Mouse (Mus musculus) limb, embryonic 15.5 days (tissue): Measurements from ENCODE around the gene Mptx2. TPM values are rescaled to one million over a fixed set of nuclear protein-coding genes. Genes with fewer than 3 reads are reported as not detected.
"Not testable (repeated sequence)": the region's sequence is repeated elsewhere in the genome, so short reads cannot be mapped to it uniquely, and the experiment has no call there.

Experiments used
- ATAC-seq: fragments of 200-750 bp; cut with Nextera tagmentation; 2 replicates; pipeline ENCODE4 v1.8.0; 2017; ENCODE audit warnings: low read depth, moderate TSS enrichment; ENCODE audit not compliant: insufficient number of reproducible peaks, low FRiP score, low TSS enrichment
- H3K27ac ChIP-seq: fragments of 300-500 bp; sonication (generic); 2 replicates; pipeline ENCODE4 v1.5.1; 2015; ENCODE audit warnings: moderate library complexity, mild to moderate bottlenecking, inconsistent platforms
- H3K27me3 ChIP-seq: fragments of 300-500 bp; sonication (generic); 2 replicates; pipeline ENCODE4 v1.6.1; 2015; ENCODE audit warnings: inconsistent platforms
- H3K36me3 ChIP-seq: fragments of 300-500 bp; sonication (generic); 2 replicates; pipeline ENCODE4 v1.6.1; 2015; ENCODE audit warnings: inconsistent platforms
- H3K4me1 ChIP-seq: fragments of 300-500 bp; sonication (generic); 2 replicates; pipeline ENCODE4 v1.6.1; 2015; ENCODE audit warnings: inconsistent platforms
- H3K4me2 ChIP-seq: fragments of 300-500 bp; sonication (generic); 2 replicates; pipeline ENCODE4 v1.6.1; 2015; ENCODE audit warnings: mild to moderate bottlenecking, inconsistent platforms
- H3K4me3 ChIP-seq: fragments of 300-500 bp; sonication (generic); 2 replicates; pipeline ENCODE4 v1.5.1; 2015; ENCODE audit warnings: mild to moderate bottlenecking, inconsistent platforms
- H3K9ac ChIP-seq: fragments of 300-500 bp; sonication (generic); 2 replicates; pipeline ENCODE4 v1.6.1; 2015; ENCODE audit warnings: inconsistent platforms
- H3K9me3 ChIP-seq: fragments of 300-500 bp; sonication (generic); 2 replicates; pipeline ENCODE4 v1.6.1; 2016; ENCODE audit warnings: inconsistent platforms
- WGBS: fragments of 180-500 bp; shearing (Covaris S2); methylation state at CpG from one replicate; pipeline ENCODE4 v1.1.7; 2015; 5-methylcytosine and 5-hydroxymethylcytosine counted together
- polyA plus RNA-seq: library from polyadenylated mRNA; unstranded; fragments of >200 nt; fragmentation: Nextera tagmentation; extraction: Ambion mirVana; gene quantifications from 2 replicates; pipeline ENCODE4 v1.2.1, GENCODE M21; 2015

Mptx2 gene
- polyA plus RNA-seq = not detected in 2 replicates

DNA sequence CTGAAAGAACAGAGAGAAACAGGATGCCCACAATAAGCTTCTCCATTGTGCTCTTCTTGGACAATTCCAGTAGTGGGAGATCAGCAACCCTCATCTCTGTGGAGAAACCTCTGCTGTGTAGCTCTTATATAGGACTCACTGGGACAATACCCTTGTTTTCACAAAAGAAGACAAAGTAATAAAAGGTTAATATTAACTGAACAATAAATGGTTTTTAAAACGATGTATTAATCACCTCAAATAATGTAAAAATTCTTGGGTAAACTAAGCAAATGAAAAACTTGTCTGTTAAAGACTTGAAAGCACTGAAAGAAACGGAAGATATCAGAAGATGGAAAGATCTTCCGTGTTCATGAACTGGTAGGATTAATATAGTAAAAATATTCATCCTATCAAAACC lies at the start of gene Mptx2:
Gene Mptx2, minus strand, starts transcription at position 101 of the 400 bp plus-strand sequence.
- 76% methylated on average over 3 of the region's 3 CpGs for WGBS
- no peak for ATAC-seq

DNA sequence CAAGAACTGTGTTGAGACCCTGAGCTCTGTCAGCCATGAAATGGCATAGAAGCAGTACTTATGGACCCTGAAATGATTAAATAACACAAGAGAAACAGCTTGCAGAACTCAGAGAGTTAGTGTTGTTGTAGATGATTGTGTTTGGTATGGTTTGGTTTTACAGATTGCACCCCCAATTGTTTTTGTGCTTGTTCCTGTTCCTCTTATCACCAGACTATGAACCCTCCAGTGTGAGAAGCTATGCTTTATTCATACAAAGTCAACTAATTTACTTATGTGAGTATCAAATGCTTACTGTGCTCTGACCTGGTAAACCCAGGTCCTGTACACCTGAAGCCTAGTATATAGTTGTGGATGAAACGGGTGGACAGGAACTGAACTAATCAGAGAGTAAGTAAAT lies 49.0 kb upstream of the Mptx2 start:
- Histone ChIP-seq H3K9ac (no peak overlapping the region), H3K36me3 (no peaks in the 10 kb centered on the region), H3K9me3 (no peaks in the 10 kb centered on the region), H3K4me1 (no peaks in the 10 kb centered on the region), H3K4me3 (no peak overlapping the region), H3K27me3 (no peaks in the 10 kb centered on the region), H3K27ac (no peak overlapping the region), H3K4me2 (no peak overlapping the region)
- ATAC-seq = no peak
- 76% methylated on average over 1 of the region's 1 CpGs for WGBS

More for the DNA sequence above, at the start of gene Mptx2:
- no peaks in the 10 kb centered on the region for H3K36me3 ChIP-seq
- no peak within 1 kb of the TSS for H3K9ac ChIP-seq
- H3K9me3 ChIP-seq = no peaks in the 10 kb centered on the region
- H3K4me1 ChIP-seq = no peaks in the 10 kb centered on the region
- no peak within 1 kb of the TSS for H3K4me2 ChIP-seq
- no peaks in the 10 kb centered on the region for H3K27me3 ChIP-seq
- no peak within 1 kb of the TSS for H3K27ac ChIP-seq
- H3K4me3 ChIP-seq = no peak within 1 kb of the TSS

DNA sequence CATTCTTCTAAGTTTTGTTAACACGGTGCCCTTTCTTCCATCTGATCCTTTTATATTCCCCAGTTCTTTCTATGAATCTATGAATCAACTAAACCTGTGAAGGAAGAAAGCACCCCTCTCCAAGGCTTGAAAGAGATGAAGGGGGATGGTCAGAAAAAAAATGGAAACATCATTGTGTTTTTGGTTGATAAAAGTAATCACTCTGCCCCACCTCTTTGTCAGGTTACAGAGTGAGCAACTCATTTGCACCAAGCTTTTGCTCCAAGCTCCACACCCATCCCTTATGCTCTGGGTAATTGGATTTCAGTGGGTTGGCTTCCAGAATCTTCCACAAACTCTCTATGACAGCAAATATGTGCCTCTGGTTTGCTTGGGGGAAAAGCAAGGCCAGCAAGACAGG lies 47.8 kb upstream of the Mptx2 start:
- H3K9ac ChIP-seq = no peak overlapping the region
- H3K27me3 ChIP-seq = no peaks in the 10 kb centered on the region
- no peak for ATAC-seq
- H3K4me1 ChIP-seq = no peaks in the 10 kb centered on the region
- H3K9me3 ChIP-seq = no peaks in the 10 kb centered on the region
- H3K4me2 ChIP-seq = no peak overlapping the region
- H3K36me3 ChIP-seq = no peaks in the 10 kb centered on the region
- H3K4me3 ChIP-seq = no peak overlapping the region
- 83% methylated on average over 1 of the region's 1 CpGs for WGBS
- H3K27ac ChIP-seq = no peak overlapping the region

DNA sequence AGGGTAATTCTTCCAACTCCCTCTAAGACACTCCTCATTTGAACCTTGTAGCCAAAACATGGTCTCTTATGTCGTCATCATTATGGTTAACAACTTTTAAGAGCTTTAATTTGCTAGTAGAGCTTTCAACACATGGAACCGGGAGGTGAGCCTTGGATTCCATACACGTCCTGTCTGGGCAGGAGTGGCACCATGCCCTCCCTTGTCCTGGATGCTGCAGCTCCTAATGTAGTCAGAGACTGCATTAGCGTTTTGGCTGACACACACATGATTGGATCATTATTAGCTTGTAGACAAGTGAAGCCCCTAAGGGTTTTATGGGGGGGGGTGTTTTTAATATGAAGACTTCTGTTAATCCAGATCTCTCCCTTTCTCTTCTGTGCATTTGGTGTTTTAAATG lies 47.4 kb upstream of the Mptx2 start:
- Histone ChIP-seq H3K9ac (no peak overlapping the region), H3K27ac (no peak overlapping the region), H3K9me3 (no peaks in the 10 kb centered on the region), H3K27me3 (no peaks in the 10 kb centered on the region), H3K4me1 (no peaks in the 10 kb centered on the region), H3K4me3 (no peak overlapping the region), H3K36me3 (no peaks in the 10 kb centered on the region), H3K4me2 (no peak overlapping the region)
- ATAC-seq = no peak
- 57% methylated on average over 4 of the region's 4 CpGs for WGBS

DNA sequence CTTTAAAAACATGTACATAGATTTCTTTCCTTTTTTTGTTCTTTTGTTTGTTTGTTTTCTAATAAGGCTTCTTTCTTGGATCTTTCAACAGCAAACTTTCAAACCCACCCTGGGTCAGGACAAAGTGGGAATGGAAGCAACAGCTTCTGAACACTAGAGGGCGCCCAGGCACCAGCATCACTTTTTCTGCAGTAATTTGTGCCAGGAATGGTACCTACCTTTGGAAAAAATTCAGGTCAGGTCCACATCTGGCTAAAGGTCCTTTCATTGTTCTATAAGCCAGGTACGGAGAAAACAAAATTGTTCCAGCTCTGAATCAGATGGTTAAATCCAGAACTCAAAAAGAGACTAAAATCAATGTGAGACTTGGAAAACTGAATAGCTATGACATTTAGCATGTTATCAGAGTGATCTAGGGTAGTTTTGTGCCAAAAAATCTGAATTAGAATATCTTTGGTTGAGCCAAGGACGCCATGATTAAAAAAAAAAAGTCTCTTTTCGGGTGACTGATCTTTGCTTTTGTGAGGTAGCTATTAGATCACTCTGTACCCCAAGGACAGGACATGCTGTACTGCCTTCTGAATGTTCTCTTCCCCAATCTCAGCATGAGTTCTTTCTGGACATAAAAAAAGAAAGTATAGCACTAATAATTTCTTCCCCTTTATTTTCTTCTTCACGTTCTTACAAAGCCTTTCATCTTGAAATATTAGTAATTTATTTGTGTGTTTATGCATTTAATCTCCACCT lies 46.4 kb upstream of the Mptx2 start:
- Histone ChIP-seq H3K36me3 (no peaks in the 10 kb centered on the region), H3K4me3 (no peak overlapping the region), H3K9me3 (no peaks in the 10 kb centered on the region), H3K27me3 (no peaks in the 10 kb centered on the region), H3K27ac (no peak overlapping the region), H3K4me2 (no peak overlapping the region), H3K4me1 (no peaks in the 10 kb centered on the region), H3K9ac (no peak overlapping the region)
- no peak for ATAC-seq
- 30% methylated on average over 5 of the region's 5 CpGs for WGBS

DNA sequence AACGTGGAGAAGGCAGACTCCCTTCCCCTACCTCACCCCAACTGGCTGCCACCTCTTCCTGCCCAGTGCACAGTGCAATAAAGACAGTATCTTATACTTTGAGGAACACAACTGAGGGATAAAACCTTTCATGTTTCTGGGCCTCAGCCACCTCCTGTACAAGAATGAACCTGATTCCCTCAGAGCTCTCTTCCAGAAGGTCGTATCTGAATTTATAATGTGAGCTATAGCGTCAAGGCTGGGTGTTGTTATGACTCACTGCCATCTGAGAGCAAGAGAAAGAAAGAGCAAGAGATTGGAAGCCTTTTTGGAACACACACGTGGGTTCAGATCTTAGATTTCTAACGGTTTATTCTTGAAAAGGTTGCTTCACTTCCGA lies 44.7 kb upstream of the Mptx2 start:
- no peaks in the 10 kb centered on the region for H3K4me1 ChIP-seq
- H3K27ac ChIP-seq = no peak overlapping the region
- no peak for ATAC-seq
- H3K9me3 ChIP-seq = no peaks in the 10 kb centered on the region
- H3K4me3 ChIP-seq = no peak overlapping the region
- H3K36me3 ChIP-seq = no peaks in the 10 kb centered on the region
- no peaks in the 10 kb centered on the region for H3K27me3 ChIP-seq
- no peak overlapping the region for H3K4me2 ChIP-seq
- WGBS = 69% methylated on average over 6 of the region's 6 CpGs
- H3K9ac ChIP-seq = no peak overlapping the region

DNA sequence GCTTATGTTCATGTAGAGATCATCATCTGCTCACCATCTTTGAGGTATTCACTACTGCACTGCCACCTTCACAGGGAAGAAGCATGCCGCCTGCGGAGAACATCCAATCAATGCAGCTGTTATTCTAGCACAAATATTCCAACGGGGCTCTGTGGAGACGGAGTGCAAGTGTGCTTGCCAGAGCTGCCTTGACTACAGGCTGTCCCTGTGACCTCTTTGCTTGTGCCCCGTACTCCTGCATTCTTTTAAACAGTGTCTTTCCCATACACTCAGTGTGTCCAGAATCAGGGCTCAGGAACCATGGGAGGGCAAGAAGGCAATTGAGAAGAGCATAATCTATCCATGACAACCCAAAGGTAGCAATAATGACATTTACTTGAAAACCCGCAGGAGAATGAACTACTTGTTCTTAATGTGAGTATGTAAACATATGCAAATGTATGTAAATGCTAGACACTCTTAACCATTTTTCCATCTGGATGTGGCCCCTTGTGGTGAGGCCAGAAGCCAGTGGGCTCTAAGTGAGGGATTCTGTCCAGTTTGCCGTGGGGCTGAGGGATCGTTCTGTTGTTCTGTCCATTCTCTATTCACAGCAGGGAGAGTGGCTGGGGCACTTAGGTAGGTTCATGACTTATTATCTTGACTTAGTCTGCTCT lies 44.1 kb upstream of the Mptx2 start:
- no peaks in the 10 kb centered on the region for H3K36me3 ChIP-seq
- no peaks in the 10 kb centered on the region for H3K4me1 ChIP-seq
- H3K4me2 ChIP-seq = no peak overlapping the region
- H3K27ac ChIP-seq = no peak overlapping the region
- no peaks in the 10 kb centered on the region for H3K9me3 ChIP-seq
- H3K27me3 ChIP-seq = no peaks in the 10 kb centered on the region
- 73% methylated on average over 8 of the region's 8 CpGs for WGBS
- no peak overlapping the region for H3K4me3 ChIP-seq
- no peak for ATAC-seq
- no peak overlapping the region for H3K9ac ChIP-seq

DNA sequence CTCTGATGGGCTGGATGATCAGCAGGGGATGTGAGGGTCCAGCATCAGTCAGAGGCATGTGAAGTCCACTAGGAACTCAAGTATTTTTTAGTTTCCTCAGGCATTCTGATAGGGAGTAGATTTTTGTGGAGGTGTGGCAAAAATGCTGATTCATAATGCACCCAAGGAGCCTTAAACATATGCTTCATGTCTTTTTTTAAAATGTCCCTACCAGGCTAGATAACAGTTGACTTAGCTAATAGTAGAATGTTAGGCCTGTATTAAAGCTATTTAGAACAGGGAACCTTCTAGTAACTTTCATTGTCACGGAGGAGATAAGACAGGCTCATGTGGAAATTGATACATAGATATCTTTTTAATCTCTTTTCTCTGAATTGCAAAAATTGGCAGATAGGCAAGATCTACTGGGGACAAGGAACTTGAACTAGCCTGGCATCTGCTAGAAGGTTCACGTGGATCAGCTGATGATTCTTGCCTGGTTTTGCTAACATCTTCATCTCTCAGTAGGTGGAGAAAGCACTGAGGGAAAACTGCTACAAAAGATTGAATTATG lies 40.4 kb upstream of the Mptx2 start:
- H3K36me3 ChIP-seq = no peaks in the 10 kb centered on the region
- ATAC-seq = no peak
- H3K27me3 ChIP-seq = no peaks in the 10 kb centered on the region
- no peaks in the 10 kb centered on the region for H3K9me3 ChIP-seq
- H3K27ac ChIP-seq = no peak overlapping the region
- no peaks in the 10 kb centered on the region for H3K4me1 ChIP-seq
- no peak overlapping the region for H3K4me2 ChIP-seq
- 83% methylated on average over 2 of the region's 2 CpGs for WGBS
- H3K9ac ChIP-seq = no peak overlapping the region
- no peak overlapping the region for H3K4me3 ChIP-seq

DNA sequence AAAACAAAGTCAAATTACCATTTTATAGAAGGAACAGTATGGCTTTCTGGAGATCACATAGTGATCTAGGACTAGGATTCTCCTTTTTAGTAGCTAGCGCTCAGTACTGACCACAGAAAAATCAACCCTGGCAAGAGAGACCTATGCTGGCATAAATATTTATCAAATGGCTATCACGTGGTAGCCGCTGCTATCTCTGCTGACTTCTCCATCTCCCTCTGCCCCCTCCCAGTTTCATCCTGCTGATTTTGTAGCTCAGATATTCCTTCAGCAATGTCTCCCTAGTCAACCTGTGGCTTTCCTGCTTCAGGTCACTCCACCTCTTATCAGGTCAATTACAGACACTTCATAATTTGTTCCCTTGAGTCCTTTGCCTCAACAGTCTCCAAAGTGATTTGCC lies 38.1 kb upstream of the Mptx2 start:
- no peak overlapping the region for H3K4me3 ChIP-seq
- H3K27me3 ChIP-seq = no peaks in the 10 kb centered on the region
- H3K4me1 ChIP-seq = no peaks in the 10 kb centered on the region
- no peak overlapping the region for H3K9ac ChIP-seq
- no peaks in the 10 kb centered on the region for H3K36me3 ChIP-seq
- H3K9me3 ChIP-seq = no peaks in the 10 kb centered on the region
- H3K27ac ChIP-seq = no peak overlapping the region
- ATAC-seq = no peak
- H3K4me2 ChIP-seq = no peak overlapping the region
- 94% methylated on average over 3 of the region's 3 CpGs for WGBS

DNA sequence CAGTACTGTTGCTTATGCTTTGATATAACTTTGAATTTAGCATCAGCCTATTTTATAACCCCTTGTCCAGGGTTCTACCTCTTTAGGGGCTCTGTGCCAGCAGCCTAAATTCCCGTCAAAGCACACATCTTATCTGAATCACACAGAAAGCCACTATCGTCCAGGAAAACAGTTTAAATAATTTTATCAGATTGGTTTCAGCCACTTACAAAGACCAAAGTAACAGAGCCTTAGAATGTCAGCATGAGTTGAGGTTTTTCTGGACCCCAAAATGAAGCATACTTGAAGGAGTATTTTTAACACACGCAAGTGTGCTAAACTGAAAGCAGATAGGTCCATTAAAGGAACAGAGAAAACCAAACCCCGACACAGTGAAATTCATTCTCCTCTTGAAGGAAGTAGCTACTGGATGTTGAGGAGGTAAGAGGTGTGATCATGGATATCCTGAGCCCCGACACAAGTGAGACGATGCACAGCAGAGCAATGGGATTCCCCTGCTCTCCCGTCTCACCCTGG lies 36.0 kb upstream of the Mptx2 start:
- not testable (repeated sequence) for H3K4me1 ChIP-seq, H3K36me3 ChIP-seq, H3K9me3 ChIP-seq, H3K27me3 ChIP-seq, H3K27ac ChIP-seq, H3K9ac ChIP-seq, ATAC-seq, H3K4me2 ChIP-seq, H3K4me3 ChIP-seq
- 81% methylated on average over 7 of the region's 7 CpGs for WGBS

DNA sequence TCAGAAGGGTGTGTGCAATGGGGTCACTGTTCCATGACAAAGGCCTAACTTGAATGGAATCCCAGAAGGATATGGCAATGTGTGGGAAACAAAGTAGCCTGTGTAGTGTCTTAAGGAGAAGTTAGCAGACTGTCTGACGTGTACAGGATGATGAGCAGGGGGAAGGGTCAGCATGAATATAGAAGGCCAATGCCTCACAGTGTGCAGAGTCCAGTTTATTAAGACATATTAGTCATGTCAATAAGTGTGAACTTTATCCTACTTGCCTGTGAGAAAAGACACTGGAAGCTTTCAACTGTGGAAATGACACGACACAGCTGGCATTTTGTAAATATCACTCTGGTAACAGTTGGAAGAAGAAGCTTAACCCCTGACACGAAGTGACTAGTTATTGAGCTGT lies 25.2 kb upstream of the Mptx2 start:
- ATAC-seq, H3K27ac ChIP-seq, H3K4me3 ChIP-seq, H3K4me1 ChIP-seq, H3K27me3 ChIP-seq, H3K9me3 ChIP-seq, H3K4me2 ChIP-seq, H3K36me3 ChIP-seq, H3K9ac ChIP-seq: not testable (repeated sequence)
- WGBS = 68% methylated on average over 3 of the region's 3 CpGs

DNA sequence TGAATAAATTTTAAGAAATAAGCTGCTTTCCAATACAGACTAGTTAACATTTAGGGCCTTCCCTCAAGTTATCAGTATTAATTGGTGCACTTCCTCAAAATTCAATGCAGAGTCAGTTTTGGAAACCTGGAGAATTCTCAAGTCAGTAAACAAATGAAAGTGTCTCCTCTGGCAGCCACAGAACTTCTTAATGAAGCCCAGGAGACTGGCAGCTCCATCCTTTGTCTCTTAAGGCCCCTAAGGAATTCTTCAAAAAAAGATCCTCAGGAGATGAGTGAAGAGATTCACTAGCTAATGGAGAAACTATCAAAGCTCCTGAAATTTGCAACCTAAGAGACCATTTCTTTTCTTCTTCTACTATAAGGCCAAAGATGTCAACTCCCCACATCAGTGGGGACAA lies 11.9 kb downstream of the Mptx2 start, which contains the start of gene Olfr418:
Gene Olfr418, plus strand, starts transcription at position 301 of the 400 bp plus-strand sequence.
- Histone ChIP-seq H3K4me1 (no peaks in the 10 kb centered on the region), H3K9me3 (no peaks in the 10 kb centered on the region), H3K4me2 (no peak within 1 kb of the TSS), H3K9ac (no peak within 1 kb of the TSS), H3K4me3 (no peak within 1 kb of the TSS), H3K27me3 (no peaks in the 10 kb centered on the region), H3K36me3 (no peaks in the 10 kb centered on the region), H3K27ac (no peak within 1 kb of the TSS)
- no peak for ATAC-seq
